Mouse (Mus musculus): ENCODE results near the gene Cox5b.

DNA sequence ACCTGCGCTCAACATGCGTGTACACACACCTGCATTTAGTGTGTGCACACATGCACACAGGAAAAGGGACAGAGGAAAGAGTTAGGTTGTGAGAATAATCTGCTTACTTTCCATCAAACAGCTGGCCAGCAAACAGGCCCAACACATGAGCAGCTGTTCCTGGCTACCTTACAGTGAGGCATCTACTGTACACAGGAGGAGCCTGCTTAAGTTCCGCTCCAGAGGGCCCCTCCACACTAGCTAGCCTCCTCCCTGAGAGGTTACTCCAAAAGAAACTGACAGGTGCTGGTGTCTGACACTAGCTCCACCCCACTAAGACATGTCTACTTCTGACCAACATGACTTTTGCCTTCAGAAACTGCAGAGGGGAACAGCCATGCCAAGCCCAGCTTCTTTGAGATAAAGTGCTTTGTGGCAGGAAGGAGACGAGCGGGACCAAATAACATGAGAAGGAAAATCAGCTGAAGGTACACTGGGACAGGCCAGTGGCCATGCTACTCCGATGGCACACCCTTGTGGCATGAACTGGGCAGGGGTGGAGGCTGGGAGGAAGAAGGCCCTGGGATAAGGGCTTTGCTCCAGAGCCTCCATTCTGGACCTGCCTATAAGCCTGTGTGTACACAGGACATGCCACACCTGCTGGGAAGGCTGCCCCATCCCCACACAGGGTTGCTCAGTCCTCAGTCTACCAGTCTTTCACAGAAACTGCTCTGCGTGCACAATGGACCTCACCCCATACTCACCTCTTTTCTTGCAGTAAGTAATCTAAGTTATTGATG is 32.4 kb upstream of the Cox5b start:
- TF ChIP-seq EP300 (IDR thresholded peaks at IDR 0.05; ENCODE audit: low read depth) (no peak), CTCF (IDR thresholded peaks at IDR 0.05; ENCODE audit: low read depth) (no peak)

Measured in liver, postnatal 0 days (tissue).